Mouse (Mus musculus) spleen, adult 2 months (tissue): ENCODE data around the gene Ppp1r13l.

Source experiments
- CTCF ChIP-seq: fragments of 200-500 bp; IDR thresholded peaks from 2 replicates; pipeline ENCODE4 v1.5.1; 2011; ENCODE audit warnings: mild to moderate bottlenecking, inconsistent platforms; ENCODE audit not compliant: insufficient read depth, insufficient read length, insufficient replicate concordance; ENCODE audit errors: extremely low read depth
- POLR2A ChIP-seq: fragments of 200-500 bp; IDR thresholded peaks from 2 replicates; pipeline ENCODE4 v1.6.1; 2011; ENCODE audit warnings: low read depth, low read length, inconsistent platforms

DNA sequence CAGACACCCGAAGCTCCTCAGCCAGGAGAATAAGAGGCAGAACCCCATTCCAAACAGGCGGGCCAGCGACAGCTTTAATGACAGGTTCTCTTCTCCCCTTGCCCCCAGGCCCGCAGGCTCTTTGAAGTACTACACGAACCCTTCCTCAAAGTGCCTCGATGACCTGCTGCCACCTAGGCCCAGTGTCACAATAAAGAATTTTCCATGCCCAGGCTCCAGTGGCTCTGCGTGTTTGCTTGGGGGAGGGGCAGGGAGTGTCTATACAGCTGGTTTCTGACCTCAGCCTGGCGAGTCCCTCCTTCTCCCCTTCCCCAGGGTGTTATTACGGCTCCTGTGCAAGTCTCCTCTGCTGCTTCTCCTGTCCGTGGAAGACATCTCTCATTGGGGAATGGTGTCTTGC is 3.2 kb upstream of the Ppp1r13l start:
- TF ChIP-seq CTCF (no peak), POLR2A (no peak)
